Mouse (Mus musculus): ENCODE results near the gene Glg1. TPM values are rescaled to one million over a fixed set of nuclear protein-coding genes. Genes with fewer than 3 reads are reported as not detected.
"Not testable (repeated sequence)": the region's sequence is repeated elsewhere in the genome, so short reads cannot be mapped to it uniquely, and the experiment has no call there.

Glg1 gene
- polyA plus RNA-seq, 1 experiment from 2014 or later = 57.0 TPM

DNA sequence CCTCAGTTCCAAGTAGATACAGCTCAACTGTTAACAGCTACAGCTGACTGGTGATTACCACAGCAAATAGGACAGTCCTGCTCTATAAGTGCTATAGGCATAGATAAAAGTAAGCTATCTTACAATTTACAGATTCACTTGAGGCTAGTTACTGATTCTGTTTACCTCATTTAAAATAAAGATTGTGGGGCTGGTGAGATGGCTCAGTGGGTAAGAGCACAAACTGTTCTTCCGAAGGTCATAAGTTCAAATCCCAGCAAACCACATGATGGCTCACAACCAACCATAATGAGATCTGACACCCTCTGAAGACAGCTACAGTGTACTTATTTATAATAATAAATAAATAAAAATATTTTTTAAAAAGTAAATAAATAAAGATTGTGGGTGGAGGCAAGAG, 12.2 kb downstream of the Glg1 start:
- H3K27ac ChIP-seq = not testable (repeated sequence)

DNA sequence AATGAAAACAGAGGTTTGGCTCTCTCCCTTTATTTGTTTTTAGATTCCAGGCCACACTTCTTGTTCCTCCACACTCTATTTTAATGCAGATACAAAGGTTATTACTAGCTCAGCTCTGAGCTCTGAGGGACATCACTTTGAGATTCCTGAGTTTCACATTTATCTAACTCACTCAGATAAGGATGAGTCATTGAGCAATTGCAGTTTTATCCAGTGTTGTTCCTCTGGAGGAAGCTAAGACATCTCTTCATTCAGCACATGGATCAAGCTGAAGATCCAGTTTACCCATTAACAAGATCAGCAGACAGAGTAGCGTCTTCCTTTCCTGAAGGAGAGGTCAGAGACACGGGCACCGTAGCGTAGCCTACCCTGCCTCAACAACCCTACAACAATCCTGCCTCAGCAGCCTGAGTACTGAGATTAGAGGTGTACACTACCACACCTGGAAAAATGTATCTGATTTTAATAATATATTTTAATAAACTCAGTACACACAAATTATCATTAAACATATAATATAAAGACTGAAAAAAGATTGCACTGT, 12.7 kb downstream of the Glg1 start:
- 86% methylated on average over 4 of the region's 4 CpGs for WGBS
- Histone ChIP-seq H3K27me3 (no peaks in the 10 kb centered on the region), H3K4me2 (no peak overlapping the region), H3K36me3 (ENCODE audit: poor library complexity, severe bottlenecking) (no peaks in the 10 kb centered on the region), H3K4me3 (no peak overlapping the region), H3K9ac (no peak overlapping the region), H3K27ac (no peak overlapping the region), H3K4me1 (0 out of 2 replicates have a peak, but pooled peaks cover 8% of the 10 kb centered on the region), H3K9me3 (replicated peaks) (no peaks in the 10 kb centered on the region)
- no peak for ATAC-seq

More for the DNA sequence above, 12.2 kb downstream of the Glg1 start:
- not testable (repeated sequence) for H3K36me3 ChIP-seq (ENCODE audit: poor library complexity, severe bottlenecking); ATAC-seq; H3K4me2 ChIP-seq; H3K9me3 ChIP-seq (replicated peaks); H3K9ac ChIP-seq; H3K4me3 ChIP-seq; H3K27me3 ChIP-seq; H3K4me1 ChIP-seq
- WGBS = 100% methylated on average over 1 of the region's 1 CpGs

DNA sequence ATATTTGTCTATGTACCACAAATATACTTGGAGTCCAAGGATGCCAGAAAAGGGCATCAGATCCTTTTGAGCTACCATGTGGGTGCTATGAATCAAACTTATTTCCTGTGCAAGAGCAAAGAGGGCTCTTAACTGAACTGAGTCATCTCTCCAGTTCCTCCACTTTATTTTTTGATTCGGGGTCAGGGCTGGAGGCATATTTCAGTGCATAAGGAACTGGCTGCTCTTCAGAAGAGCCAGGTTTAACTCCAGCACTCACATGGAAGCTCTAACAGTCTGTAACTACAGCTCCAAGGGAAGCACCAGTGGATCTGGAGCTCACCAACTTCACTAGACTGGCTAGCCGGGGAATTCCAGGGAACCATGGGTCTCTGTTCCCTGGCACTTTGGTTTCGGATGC, 21.7 kb downstream of the Glg1 start:
- 74% methylated on average over 3 of the region's 3 CpGs for WGBS
- no peak for ATAC-seq

DNA sequence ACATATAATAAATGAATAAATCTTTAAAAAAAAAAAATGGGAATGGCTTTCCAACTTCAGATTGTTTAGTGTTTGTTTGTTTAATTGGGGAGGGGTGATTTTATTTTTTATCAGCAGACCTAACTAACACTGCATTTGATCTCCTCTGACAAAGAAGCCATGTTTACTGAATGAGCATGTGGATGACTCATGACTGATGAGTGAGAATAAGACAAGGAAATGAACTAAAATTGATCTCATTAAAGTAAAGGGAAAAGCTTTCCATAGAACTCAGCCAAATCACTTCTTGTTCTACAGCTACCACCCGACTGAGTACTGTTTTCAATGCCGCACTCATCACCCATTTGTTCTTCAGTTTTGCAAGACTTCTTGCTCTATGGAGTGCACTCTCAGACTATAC, 25.3 kb downstream of the Glg1 start:
- Histone ChIP-seq H3K9ac (no peak overlapping the region), H3K4me1 (peaks cover 6% of the 10 kb centered on the region; the same call in 1 of the 2 replicates), H3K27me3 (no peaks in the 10 kb centered on the region), H3K4me3 (no peak overlapping the region), H3K36me3 (ENCODE audit: poor library complexity, severe bottlenecking) (no peaks in the 10 kb centered on the region), H3K9me3 (replicated peaks) (no peaks in the 10 kb centered on the region), H3K27ac (no peak overlapping the region), H3K4me2 (no peak overlapping the region)
- no peak for ATAC-seq
- 77% methylated on average over 2 of the region's 2 CpGs for WGBS

More for the DNA sequence above, 21.7 kb downstream of the Glg1 start:
- H3K4me2 ChIP-seq = no peak overlapping the region
- no peak overlapping the region for H3K27ac ChIP-seq
- H3K27me3 ChIP-seq = no peaks in the 10 kb centered on the region
- no peaks in the 10 kb centered on the region for H3K9me3 ChIP-seq (replicated peaks)
- H3K4me1 ChIP-seq = peaks cover 6% of the 10 kb centered on the region; the same call in 1 of the 2 replicates
- no peaks in the 10 kb centered on the region for H3K36me3 ChIP-seq (ENCODE audit: poor library complexity, severe bottlenecking)
- no peak overlapping the region for H3K9ac ChIP-seq
- no peak overlapping the region for H3K4me3 ChIP-seq

DNA sequence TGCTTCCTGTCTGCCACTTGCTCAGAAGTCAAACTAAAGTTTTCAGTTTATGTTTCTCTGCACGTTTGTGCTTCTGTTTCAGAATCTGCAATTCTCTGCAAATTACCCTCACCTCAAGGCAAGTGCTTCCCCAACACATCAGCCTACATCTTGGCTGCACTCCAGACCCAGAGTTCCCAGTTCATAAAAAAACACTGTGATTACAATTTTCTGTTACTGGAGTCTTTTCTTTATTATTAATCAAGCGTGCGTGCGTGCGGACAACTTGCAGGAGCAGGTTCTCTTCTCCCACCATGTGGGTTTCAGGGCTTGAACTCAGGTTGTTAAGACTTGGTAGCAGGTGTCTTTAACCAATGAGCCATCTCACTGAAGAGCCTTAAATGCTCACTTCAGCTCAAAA, 34.9 kb downstream of the Glg1 start:
- Histone ChIP-seq H3K4me2 (no peak overlapping the region), H3K9ac (no peak overlapping the region), H3K9me3 (replicated peaks) (no peaks in the 10 kb centered on the region), H3K27me3 (no peaks in the 10 kb centered on the region), H3K4me3 (no peak overlapping the region), H3K36me3 (ENCODE audit: poor library complexity, severe bottlenecking) (no peaks in the 10 kb centered on the region), H3K4me1 (peaks cover 13% of the 10 kb centered on the region), H3K27ac (no peak overlapping the region; the same call in 1 of the 2 replicates)
- ATAC-seq = no peak
- WGBS = 25% methylated on average over 5 of the region's 5 CpGs

DNA sequence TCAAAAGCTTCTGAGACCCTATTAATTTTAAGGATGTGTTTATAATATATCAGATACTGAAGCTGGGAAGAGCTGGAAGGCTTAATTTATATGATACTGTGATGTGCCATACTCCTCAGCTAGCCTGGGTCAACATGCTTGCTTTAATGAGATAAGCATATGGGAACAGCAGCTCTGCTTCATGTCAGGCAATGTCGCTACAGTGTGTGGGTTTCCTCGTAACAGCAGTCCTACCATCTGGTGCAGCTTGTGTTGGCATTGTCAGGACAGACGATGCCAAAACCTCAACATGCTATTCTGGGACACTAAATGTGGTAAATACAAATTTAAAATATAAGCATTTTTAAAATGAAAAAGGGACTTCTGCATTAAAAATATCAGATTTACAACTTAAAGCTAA, 40.9 kb downstream of the Glg1 start:
- ATAC-seq = peak; percentile 88; the same call in 1 of the 2 replicates
- 62% methylated on average over 3 of the region's 3 CpGs for WGBS
- Histone ChIP-seq H3K27me3 (no peaks in the 10 kb centered on the region), H3K27ac (0 out of 2 replicates have a peak overlapping the region, but pooled peaks have one; percentile 14), H3K4me2 (no peak overlapping the region), H3K4me1 (peaks cover 6% of the 10 kb centered on the region; the same call in 1 of the 2 replicates), H3K9ac (no peak overlapping the region), H3K4me3 (no peak overlapping the region), H3K36me3 (ENCODE audit: poor library complexity, severe bottlenecking) (no peaks in the 10 kb centered on the region), H3K9me3 (replicated peaks) (no peaks in the 10 kb centered on the region)

DNA sequence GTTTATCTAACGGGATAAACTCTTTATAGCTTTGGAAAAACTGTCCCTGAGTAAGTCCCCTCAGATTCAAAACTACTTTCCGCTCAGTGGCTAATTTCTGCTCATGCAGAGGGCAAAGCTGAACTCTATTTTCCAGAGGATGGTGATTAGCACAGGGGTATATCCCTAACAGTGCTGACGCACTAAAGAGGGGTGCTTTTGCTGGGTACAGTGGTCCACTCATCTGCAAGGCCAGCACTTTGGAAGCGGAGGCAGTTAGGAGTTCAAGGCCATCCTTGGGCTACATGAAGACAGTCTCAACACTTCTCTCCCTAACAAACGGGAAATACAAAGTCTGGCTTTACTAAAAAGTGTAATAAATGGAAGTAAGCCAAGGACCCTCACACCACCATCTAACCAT, 45.6 kb downstream of the Glg1 start:
- Histone ChIP-seq H3K36me3 (ENCODE audit: poor library complexity, severe bottlenecking) (no peaks in the 10 kb centered on the region), H3K4me1 (peaks cover 7% of the 10 kb centered on the region; the same call in 1 of the 2 replicates), H3K4me2 (no peak overlapping the region), H3K27me3 (no peaks in the 10 kb centered on the region), H3K4me3 (no peak overlapping the region), H3K9ac (no peak overlapping the region), H3K9me3 (replicated peaks) (no peaks in the 10 kb centered on the region), H3K27ac (no peak overlapping the region)
- 90% methylated on average over 5 of the region's 5 CpGs for WGBS
- ATAC-seq = no peak

DNA sequence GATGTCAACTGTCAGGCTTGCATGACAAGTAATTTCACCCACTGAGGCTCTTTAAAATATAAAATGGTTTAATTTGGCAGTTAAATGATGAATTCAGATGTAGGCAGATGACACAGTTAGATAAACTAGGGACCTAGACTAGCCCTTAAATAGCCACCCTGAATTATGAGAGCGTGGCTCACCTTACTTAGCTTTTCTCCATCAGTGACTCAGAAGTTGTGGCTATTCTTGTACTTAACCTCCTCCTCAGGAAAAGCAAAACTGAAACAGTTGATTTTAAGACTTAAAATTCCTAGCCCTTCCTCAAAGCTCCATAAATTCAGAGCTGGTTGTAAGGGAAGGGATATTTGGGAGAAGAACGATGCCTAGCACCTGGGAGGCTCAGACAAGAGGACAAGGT, 47.8 kb downstream of the Glg1 start:
- H3K36me3 ChIP-seq (ENCODE audit: poor library complexity, severe bottlenecking) = no peaks in the 10 kb centered on the region
- no peak overlapping the region for H3K27ac ChIP-seq
- H3K4me2 ChIP-seq = no peak overlapping the region
- H3K9ac ChIP-seq = no peak overlapping the region
- 94% methylated on average over 2 of the region's 2 CpGs for WGBS
- ATAC-seq = no peak
- no peak overlapping the region for H3K4me3 ChIP-seq
- no peaks in the 10 kb centered on the region for H3K27me3 ChIP-seq
- no peaks in the 10 kb centered on the region for H3K9me3 ChIP-seq (replicated peaks)
- H3K4me1 ChIP-seq = peaks cover 4% of the 10 kb centered on the region; the same call in 1 of the 2 replicates

DNA sequence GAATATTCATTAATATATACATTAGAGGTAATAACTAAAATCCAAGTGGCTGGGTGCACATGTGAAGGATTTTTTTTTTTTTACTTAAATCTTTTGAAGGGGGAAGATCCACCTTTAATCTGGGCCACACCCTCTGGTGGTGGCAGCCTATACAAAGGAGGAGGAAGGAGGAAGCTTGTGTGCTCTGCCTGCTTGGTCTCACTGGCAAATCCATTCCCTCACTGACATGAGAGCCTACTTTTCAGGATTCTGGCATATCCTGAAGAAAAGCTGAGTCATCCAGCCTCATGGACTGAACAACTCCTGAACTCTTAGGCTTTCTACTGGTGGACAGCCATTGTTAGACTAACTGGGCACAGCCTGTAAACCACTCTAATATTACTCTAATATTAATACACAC, 49.1 kb downstream of the Glg1 start:
- Histone ChIP-seq H3K27me3 (no peaks in the 10 kb centered on the region), H3K27ac (no peak overlapping the region), H3K4me2 (no peak overlapping the region), H3K4me3 (no peak overlapping the region), H3K36me3 (ENCODE audit: poor library complexity, severe bottlenecking) (no peaks in the 10 kb centered on the region), H3K9ac (no peak overlapping the region), H3K9me3 (replicated peaks) (no peaks in the 10 kb centered on the region), H3K4me1 (peaks cover 4% of the 10 kb centered on the region; the same call in 1 of the 2 replicates)
- ATAC-seq = no peak

DNA sequence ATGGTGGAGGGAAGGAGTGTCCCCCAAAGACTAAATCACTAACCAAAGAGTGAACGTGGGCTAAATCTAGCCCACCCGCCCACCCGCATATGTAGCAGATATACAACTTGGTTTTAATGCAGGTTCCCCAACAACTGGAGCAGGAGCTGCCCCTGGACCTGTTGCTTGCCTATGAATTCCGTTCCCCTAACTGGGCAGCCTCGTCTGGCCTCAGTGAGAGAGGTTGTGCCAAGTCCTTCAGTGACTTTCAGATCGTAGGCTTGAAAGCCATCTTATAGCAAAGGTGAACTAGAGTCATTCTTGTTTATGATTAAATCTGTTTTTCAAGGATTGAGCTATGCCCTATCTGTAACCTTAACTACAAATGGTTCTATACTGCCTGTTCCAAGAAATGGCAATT, 52.7 kb downstream of the Glg1 start:
- H3K9me3 ChIP-seq (replicated peaks) = no peaks in the 10 kb centered on the region
- H3K4me1 ChIP-seq = peaks cover 4% of the 10 kb centered on the region; the same call in 1 of the 2 replicates
- H3K27ac ChIP-seq = no peak overlapping the region
- no peak overlapping the region for H3K9ac ChIP-seq
- no peak overlapping the region for H3K4me3 ChIP-seq
- H3K4me2 ChIP-seq = no peak overlapping the region
- WGBS = 93% methylated on average over 6 of the region's 6 CpGs
- H3K36me3 ChIP-seq (ENCODE audit: poor library complexity, severe bottlenecking) = no peaks in the 10 kb centered on the region
- H3K27me3 ChIP-seq = no peaks in the 10 kb centered on the region
- no peak for ATAC-seq

DNA sequence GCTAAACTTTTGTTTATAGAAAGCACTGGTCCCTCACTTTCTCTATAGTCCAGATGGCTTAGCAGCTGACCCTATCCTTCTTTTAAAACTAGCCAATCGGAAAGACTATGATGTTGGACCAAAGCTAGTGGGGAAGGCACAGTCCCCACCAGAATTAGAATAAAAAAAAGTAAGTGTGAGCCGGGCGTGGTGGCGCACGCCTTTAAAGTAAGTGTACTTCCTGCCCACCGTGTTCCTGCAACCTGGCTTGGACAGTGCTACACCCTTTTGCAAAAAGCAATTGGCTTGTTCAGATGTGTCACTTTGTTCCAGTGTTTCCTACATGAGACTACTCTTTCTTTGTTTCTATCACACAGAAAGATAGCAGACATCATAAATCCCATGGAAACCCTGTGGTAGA, 54.0 kb downstream of the Glg1 start:
- no peak overlapping the region for H3K27ac ChIP-seq
- no peak overlapping the region for H3K9ac ChIP-seq
- no peaks in the 10 kb centered on the region for H3K9me3 ChIP-seq (replicated peaks)
- peaks cover 4% of the 10 kb centered on the region; the same call in 1 of the 2 replicates for H3K4me1 ChIP-seq
- ATAC-seq = no peak
- no peaks in the 10 kb centered on the region for H3K36me3 ChIP-seq (ENCODE audit: poor library complexity, severe bottlenecking)
- no peak overlapping the region for H3K4me3 ChIP-seq
- 95% methylated on average over 6 of the region's 6 CpGs for WGBS
- no peaks in the 10 kb centered on the region for H3K27me3 ChIP-seq
- no peak overlapping the region for H3K4me2 ChIP-seq

DNA sequence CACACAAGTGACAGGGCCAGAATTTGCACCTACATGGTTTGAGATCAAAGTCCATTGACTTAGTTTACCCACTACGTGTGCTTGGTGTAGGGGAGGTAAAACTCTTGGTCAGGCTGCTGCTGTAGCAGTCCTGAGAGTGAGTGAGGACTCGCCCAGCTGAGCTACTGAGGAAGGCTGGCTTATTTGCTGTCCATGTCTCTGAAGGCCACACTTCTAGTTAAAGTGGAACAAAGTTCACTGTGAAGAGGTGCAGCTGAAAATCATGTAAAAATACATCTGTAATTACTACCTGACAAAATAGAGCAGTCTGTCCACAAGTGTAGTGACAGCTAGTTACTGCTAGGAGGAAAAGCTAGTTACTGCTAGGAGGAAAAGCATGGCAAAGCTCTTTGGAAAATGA, 55.7 kb downstream of the Glg1 start:
- no peaks in the 10 kb centered on the region for H3K4me1 ChIP-seq
- H3K9ac ChIP-seq = no peak overlapping the region
- 97% methylated on average over 2 of the region's 2 CpGs for WGBS
- H3K36me3 ChIP-seq (ENCODE audit: poor library complexity, severe bottlenecking) = no peaks in the 10 kb centered on the region
- H3K9me3 ChIP-seq (replicated peaks) = no peaks in the 10 kb centered on the region
- H3K27me3 ChIP-seq = no peaks in the 10 kb centered on the region
- no peak for ATAC-seq
- H3K4me3 ChIP-seq = no peak overlapping the region
- no peak overlapping the region for H3K4me2 ChIP-seq
- no peak overlapping the region for H3K27ac ChIP-seq

DNA sequence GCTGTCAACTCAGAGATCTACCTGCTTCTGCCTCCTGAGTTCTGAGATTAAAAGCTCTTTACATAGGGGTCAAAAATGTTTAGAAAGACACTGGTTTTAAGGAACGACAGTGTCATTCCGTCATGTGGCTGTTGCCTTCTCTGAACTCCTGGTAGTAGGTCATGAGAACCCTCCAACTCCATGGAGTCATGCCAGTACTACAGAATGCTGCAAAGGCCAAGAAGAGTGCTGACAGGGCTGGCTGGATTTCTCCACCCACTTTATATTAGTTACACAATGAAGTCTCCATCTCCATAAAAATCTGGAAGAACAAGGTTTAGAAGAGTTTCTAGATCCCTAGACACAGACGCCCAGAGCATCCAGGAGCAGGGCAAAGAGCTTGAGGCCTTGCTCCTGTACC, 61.0 kb downstream of the Glg1 start:
- Histone ChIP-seq H3K36me3 (ENCODE audit: poor library complexity, severe bottlenecking) (peaks cover 40% of the 10 kb centered on the region), H3K27me3 (no peaks in the 10 kb centered on the region), H3K27ac (no peak overlapping the region), H3K4me2 (no peak overlapping the region), H3K9ac (no peak overlapping the region), H3K4me1 (no peaks in the 10 kb centered on the region), H3K4me3 (no peak overlapping the region), H3K9me3 (replicated peaks) (no peaks in the 10 kb centered on the region)
- ATAC-seq = no peak
- WGBS = 97% methylated on average over 3 of the region's 3 CpGs

Measured in forebrain, embryonic 13.5 days (tissue).